Mouse (Mus musculus) CH12.LX (cell line): ENCODE data around the gene Cep70. TPM values are rescaled to one million over a fixed set of nuclear protein-coding genes. Genes with fewer than 3 reads are reported as not detected.

ENCODE experiments used
- DNase-seq: peaks from one replicate; pipeline ENCODE4 v3.0.0-alpha.2; 2013; ENCODE audit errors: extremely low read depth
- H3K27ac ChIP-seq: 2 replicates; pipeline ENCODE4 v1.5.1; 2012; ENCODE audit warnings: low read depth, mild to moderate bottlenecking, control low read depth, moderate library complexity; ENCODE audit not compliant: insufficient read depth
- H3K27me3 ChIP-seq: replicated peaks from 2 replicates; pipeline ENCODE3; 2012; ENCODE audit warnings: inconsistent platforms
- H3K36me3 ChIP-seq, 2 experiments: replicated peaks in 1 of 2; 2 replicates each; pipeline versions ENCODE3 to v1.6.1; 2012; ENCODE audit warnings: inconsistent platforms in 1 of 2, low read length in 1 of 2, mild to moderate bottlenecking in 1 of 2, mixed read lengths in 1 of 2, moderate library complexity in 1 of 2; ENCODE audit not compliant: control insufficient read depth in 1 of 2, insufficient read depth in 1 of 2
- H3K4me1 ChIP-seq, 2 experiments: 2 replicates each; pipeline ENCODE4 v1.6.1; 2012; ENCODE audit warnings: inconsistent platforms in 1 of 2, moderate library complexity in 1 of 2; ENCODE audit not compliant: insufficient read depth in 2 of 2, control insufficient read depth in 1 of 2
- H3K4me2 ChIP-seq: 2 replicates; pipeline ENCODE4 v1.6.1; 2012; ENCODE audit warnings: low read depth, mild to moderate bottlenecking, control low read depth; ENCODE audit not compliant: poor library complexity, insufficient read depth, severe bottlenecking
- H3K4me3 ChIP-seq, 3 experiments: fragments of 150-350 bp in 1 of 3; sonication (generic) in 1 of 3; replicated peaks in 1 of 3; 2 replicates each; pipeline versions ENCODE3 to v1.5.1; 2011 to 2012; ENCODE audit warnings: low read depth in 2 of 3, low read length in 2 of 3, mild to moderate bottlenecking in 2 of 3, moderate library complexity in 2 of 3, control low read depth in 1 of 3, improper control_type of control experiment in 1 of 3, inconsistent platforms in 1 of 3, mixed read lengths in 1 of 3; ENCODE audit not compliant: poor library complexity in 1 of 3
- H3K79me2 ChIP-seq: replicated peaks from 2 replicates; pipeline ENCODE4 v1.6.1; 2012; ENCODE audit warnings: mild to moderate bottlenecking, moderate library complexity; ENCODE audit not compliant: control insufficient read depth, poor library complexity, insufficient read depth, severe bottlenecking; ENCODE audit errors: extremely low read depth
- H3K9ac ChIP-seq: 2 replicates; pipeline ENCODE4 v1.6.1; 2012; ENCODE audit warnings: low read depth, mild to moderate bottlenecking, control low read depth, moderate library complexity; ENCODE audit not compliant: insufficient read depth
- H3K9me3 ChIP-seq: replicated peaks from 2 replicates; pipeline ENCODE3; 2012; ENCODE audit warnings: low read length, inconsistent platforms, mixed read lengths
- BHLHE40 ChIP-seq: IDR thresholded peaks from 2 replicates; pipeline ENCODE4 v1.6.1; 2011; ENCODE audit warnings: mild to moderate bottlenecking, low read depth, low read length, improper control_type of control experiment
- CHD1 ChIP-seq: IDR thresholded peaks from 2 replicates; pipeline ENCODE4 v1.6.1; 2012; ENCODE audit warnings: low read depth, low read length, improper control_type of control experiment, inconsistent platforms
- CTCF ChIP-seq, 2 experiments: IDR thresholded peaks in 1 of 2; conservative IDR thresholded peaks in 1 of 2; 2 replicates each; pipeline ENCODE4 v1.5.1; 2011 to 2012; ENCODE audit warnings: low read depth in 2 of 2, low read length in 2 of 2, improper control_type of control experiment in 1 of 2, inconsistent platforms in 1 of 2, mild to moderate bottlenecking in 1 of 2, moderate library complexity in 1 of 2
- ELF1 ChIP-seq: IDR thresholded peaks from 2 replicates; pipeline ENCODE4 v1.6.1; 2014; ENCODE audit warnings: low read depth, mild to moderate bottlenecking, inconsistent platforms, low read length, improper control_type of control experiment
- EP300 ChIP-seq: IDR thresholded peaks from 2 replicates; pipeline ENCODE4 v1.6.1; 2011; ENCODE audit warnings: low read length, improper control_type of control experiment
- ETS1 ChIP-seq: conservative IDR thresholded peaks from 2 replicates; pipeline ENCODE4 v1.6.1; 2012; ENCODE audit warnings: low read depth, mild to moderate bottlenecking, inconsistent platforms, low read length, improper control_type of control experiment, moderate library complexity
- HCFC1 ChIP-seq: IDR thresholded peaks from 2 replicates; pipeline ENCODE4 v1.6.1; 2012; ENCODE audit warnings: low read depth, mild to moderate bottlenecking, inconsistent platforms, low read length, improper control_type of control experiment
- JUND ChIP-seq: conservative IDR thresholded peaks from 2 replicates; pipeline ENCODE4 v1.6.1; 2011; ENCODE audit warnings: low read depth, low read length, improper control_type of control experiment
- KAT2A ChIP-seq: IDR thresholded peaks from 2 replicates; pipeline ENCODE4 v1.6.1; 2012; ENCODE audit warnings: low read length, improper control_type of control experiment, inconsistent platforms; ENCODE audit not compliant: insufficient replicate concordance
- MAFK ChIP-seq: IDR thresholded peaks from 2 replicates; pipeline ENCODE4 v1.6.1; 2011; ENCODE audit warnings: low read length, improper control_type of control experiment; ENCODE audit not compliant: insufficient replicate concordance
- MAX ChIP-seq: IDR thresholded peaks from 2 replicates; pipeline ENCODE4 v1.6.1; 2011; ENCODE audit warnings: low read length, improper control_type of control experiment
- MAZ ChIP-seq: IDR thresholded peaks from 2 replicates; pipeline ENCODE4 v1.6.1; 2012; ENCODE audit warnings: low read depth, mild to moderate bottlenecking, inconsistent platforms, low read length, improper control_type of control experiment, moderate library complexity
- MEF2A ChIP-seq: IDR thresholded peaks from 2 replicates; pipeline ENCODE4 v1.6.1; 2014; ENCODE audit warnings: low read depth, mild to moderate bottlenecking, inconsistent platforms, low read length, improper control_type of control experiment, borderline replicate concordance
- NELFE ChIP-seq: IDR thresholded peaks from 2 replicates; pipeline ENCODE4 v1.6.1; 2011; ENCODE audit warnings: low read depth, low read length, improper control_type of control experiment
- NRF1 ChIP-seq: IDR thresholded peaks from 2 replicates; pipeline ENCODE4 v1.6.1; 2014; ENCODE audit warnings: low read depth, mild to moderate bottlenecking, inconsistent platforms, low read length, improper control_type of control experiment, moderate library complexity
- PAX5 ChIP-seq: IDR thresholded peaks from 2 replicates; pipeline ENCODE4 v1.6.1; 2012; ENCODE audit warnings: low read length, inconsistent platforms, mixed read lengths
- POLR2A ChIP-seq: IDR thresholded peaks from 2 replicates; pipeline ENCODE4 v1.6.1; 2011; ENCODE audit warnings: low read depth, mild to moderate bottlenecking, improper control_type of control experiment, low read length
- POLR2AphosphoS2 ChIP-seq: IDR thresholded peaks from 2 replicates; pipeline ENCODE4 v1.6.1; 2011; ENCODE audit warnings: low read depth, low read length, improper control_type of control experiment
- RAD21 ChIP-seq: IDR thresholded peaks from 2 replicates; pipeline ENCODE4 v1.6.1; 2011; ENCODE audit warnings: low read depth, mild to moderate bottlenecking, low read length, improper control_type of control experiment, moderate library complexity
- TBP ChIP-seq: conservative IDR thresholded peaks from 2 replicates; pipeline ENCODE4 v1.6.1; 2011; ENCODE audit warnings: low read depth, low read length, improper control_type of control experiment
- TCF12 ChIP-seq: IDR thresholded peaks from 2 replicates; pipeline ENCODE4 v1.6.1; 2014; ENCODE audit warnings: low read depth, mild to moderate bottlenecking, inconsistent platforms, low read length, improper control_type of control experiment
- USF2 ChIP-seq: conservative IDR thresholded peaks from 2 replicates; pipeline ENCODE4 v1.6.1; 2011; ENCODE audit warnings: low read depth, low read length, improper control_type of control experiment
- ZMIZ1 ChIP-seq: IDR thresholded peaks from 2 replicates; pipeline ENCODE4 v1.6.1; 2012; ENCODE audit warnings: low read depth, mild to moderate bottlenecking, inconsistent platforms, low read length, improper control_type of control experiment
- ZNF384 ChIP-seq: IDR thresholded peaks from 2 replicates; pipeline ENCODE4 v1.6.1; 2012; ENCODE audit warnings: low read depth, low read length, improper control_type of control experiment, inconsistent platforms
- dilution Hi-C: fragments of 300-500 bp; cut with MboI; formaldehyde crosslinking; loops from 2 replicates; pipeline ENCODE4 v1.14.3; 2020; ENCODE audit warnings: low sequenced_read_pairs; ENCODE audit not compliant: extremely low pct_unique_long_range_greater_than_20kb, extremely low pct_ligation_motif_present
- in situ Hi-C: fragments of 300-500 bp; cut with MboI; formaldehyde crosslinking; loops from 3 replicates; pipeline ENCODE4 v1.14.3; 2019; ENCODE audit warnings: low sequenced_read_pairs, low pct_ligation_motif_present, low pct_unique_long_range_greater_than_20kb, mixed read lengths
- polyA plus RNA-seq: library from polyadenylated mRNA; unstranded; fragments of >175 nt; gene quantifications from 2 replicates; pipeline ENCODE4 v1.2.1, GENCODE M21; 2012; ENCODE audit warnings: low read depth; ENCODE audit not compliant: insufficient read length
- total RNA-seq, 2 experiments: library from RNA; depleted of rRNA; stranded (reverse); fragments of 300-350 nt in 1 of 2; fragments of >200 nt in 1 of 2; gene quantifications; 2 replicates each; pipeline ENCODE4 v1.2.3; 2012 to 2014

Cep70 gene
- total and polyA plus RNA-seq, 3 experiments = 9.7 to 22.9 (median 10.2) TPM

DNA sequence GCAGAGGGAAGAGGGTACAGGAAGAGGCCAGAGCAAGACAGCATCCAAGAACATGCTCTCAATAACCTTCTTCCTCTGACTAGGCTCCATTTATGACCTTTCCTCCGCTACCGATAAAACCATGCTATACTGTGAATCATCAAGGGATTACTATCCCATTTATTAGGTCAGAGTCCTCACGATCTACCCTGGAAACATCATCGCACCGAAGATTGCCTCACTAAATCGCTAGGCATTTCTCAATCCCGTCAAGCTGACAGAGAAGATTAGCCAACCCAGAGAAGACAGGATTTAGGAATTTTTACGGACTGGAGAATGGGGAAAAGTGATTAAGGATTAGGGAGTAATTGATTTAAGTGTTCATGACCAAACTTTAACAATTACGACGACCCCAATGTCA is 4.9 kb upstream of the Cep70 start:
- TF ChIP-seq KAT2A (no peak), NELFE (no peak), RAD21 (no peak), ZMIZ1 (no peak), MAX (no peak), HCFC1 (no peak), USF2 (no peak), CTCF (conservative IDR thresholded peaks at IDR 0.05 in 1 of 2, IDR thresholded peaks at IDR 0.05 in 1 of 2; ENCODE audit: low read depth in 2 of 2, low read length in 2 of 2) (no peak), ETS1 (no peak), TBP (no peak), POLR2A (no peak), CHD1 (no peak), ELF1 (no peak), TCF12 (no peak), BHLHE40 (no peak), MAFK (no peak), JUND (no peak), POLR2AphosphoS2 (no peak)
- Histone ChIP-seq H3K36me3 (no peaks in the 10 kb centered on the region), H3K4me1 (peaks cover 0 to 22% of the 10 kb centered on the region in 2 experiments; a peak in 2 of 4 replicates), H3K4me3 (no peak overlapping the region), H3K27ac (no peak overlapping the region), H3K79me2 (no peaks in the 10 kb centered on the region), H3K9ac (no peak overlapping the region), H3K9me3 (peaks cover 4% of the 10 kb centered on the region), H3K4me2 (no peak overlapping the region), H3K27me3 (peaks cover 18% of the 10 kb centered on the region)
- in situ Hi-C loops = no loop called here
- dilution Hi-C loops = no loop called here
- DNase-seq = no peak

- dilution Hi-C loops (no loop called here), in situ Hi-C loops (no loop called here)
- peaks cover 4% of the 10 kb centered on the region for H3K9me3 ChIP-seq
- no peak for DNase-seq
- peaks cover 0 to 26% of the 10 kb centered on the region in 2 experiments; a peak in 2 of 4 replicates for H3K4me1 ChIP-seq
- no peak overlapping the region for H3K4me3 ChIP-seq
- no peaks in the 10 kb centered on the region for H3K36me3 ChIP-seq
- no peak overlapping the region for H3K4me2 ChIP-seq
- TF ChIP-seq NRF1 = no peak
- TF ChIP-seq ZNF384 = no peak
- TF ChIP-seq TBP = no peak
- no peak for TF ChIP-seq PAX5
- TF ChIP-seq NELFE = no peak
- TF ChIP-seq MEF2A = no peak
- TF ChIP-seq TCF12 = no peak
- no peak for TF ChIP-seq KAT2A
- no peak for TF ChIP-seq MAZ
- TF ChIP-seq HCFC1 = no peak
- no peak for TF ChIP-seq EP300
- no peak overlapping the region for H3K9ac ChIP-seq
- peaks cover 18% of the 10 kb centered on the region for H3K27me3 ChIP-seq
- no peak overlapping the region for H3K27ac ChIP-seq
- no peaks in the 10 kb centered on the region for H3K79me2 ChIP-seq
These were observed 3.9 kb upstream of the Cep70 start for GRCm38 (mm10) chr9:99239256-99239655.
